Mouse (Mus musculus) spleen, adult 2 months (tissue): ENCODE data around the gene Cacna1i.

ENCODE experiments used
- CTCF ChIP-seq: fragments of 200-500 bp; IDR thresholded peaks from 2 replicates; pipeline ENCODE4 v1.5.1; 2011; ENCODE audit warnings: mild to moderate bottlenecking, inconsistent platforms; ENCODE audit not compliant: insufficient read depth, insufficient read length, insufficient replicate concordance; ENCODE audit errors: extremely low read depth
- POLR2A ChIP-seq: fragments of 200-500 bp; IDR thresholded peaks from 2 replicates; pipeline ENCODE4 v1.6.1; 2011; ENCODE audit warnings: low read depth, low read length, inconsistent platforms

GRCm38 (mm10) chr15:80437996-80438395, 151.0 kb downstream of the Cacna1i start:
- TF ChIP-seq CTCF (no peak), POLR2A (no peak)
